Mouse (Mus musculus) mouse embryonic stem cell (cell line): ENCODE results near the gene Abhd4.

Source experiments
- in situ Hi-C, 2 experiments: fragments of 300-500 bp; cut with MboI; formaldehyde crosslinking; loops; 1 replicate in 1 of 2; 3 replicates in 1 of 2; pipeline ENCODE4 v1.14.3; 2019 to 2020; ENCODE audit warnings: low sequenced_read_pairs in 2 of 2, low pct_unique_long_range_greater_than_20kb in 1 of 2, mixed read lengths in 1 of 2; ENCODE audit not compliant: unreplicated experiment in 1 of 2

Abhd4 gene

DNA sequence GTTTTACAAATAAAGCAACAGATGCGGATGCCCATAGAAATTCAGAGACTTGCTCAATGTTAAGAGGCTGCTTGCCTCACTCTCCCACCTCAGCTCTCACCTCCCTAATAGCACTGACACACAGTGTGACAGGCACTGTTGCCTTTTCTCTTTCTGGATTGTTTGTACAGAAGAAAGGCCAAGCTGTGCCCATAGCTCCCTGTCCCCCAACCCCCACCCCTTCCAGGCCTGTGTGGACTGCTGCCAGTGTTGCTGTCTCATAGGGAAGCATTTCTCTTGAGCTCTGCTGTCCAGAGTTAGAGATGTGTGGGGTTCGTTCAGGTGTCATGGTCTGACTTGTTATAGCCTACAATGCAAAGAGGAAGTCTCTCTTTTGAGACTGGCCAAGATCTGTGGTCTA, 6.2 kb downstream of the Abhd4 start:
- in situ Hi-C loops, result loop anchor here in 1 of 2 experiments (10.0 kb wide), 1 partner anchor 65 kb away; no protein-coding TSS in a partner anchor

GRCm38 (mm10) chr14:54261386-54261785, 7.4 kb downstream of the Abhd4 start:
- in situ Hi-C loops, result loop anchor here in 1 of 2 experiments (10.0 kb wide), 1 partner anchor 63 kb away; no protein-coding TSS in a partner anchor

DNA sequence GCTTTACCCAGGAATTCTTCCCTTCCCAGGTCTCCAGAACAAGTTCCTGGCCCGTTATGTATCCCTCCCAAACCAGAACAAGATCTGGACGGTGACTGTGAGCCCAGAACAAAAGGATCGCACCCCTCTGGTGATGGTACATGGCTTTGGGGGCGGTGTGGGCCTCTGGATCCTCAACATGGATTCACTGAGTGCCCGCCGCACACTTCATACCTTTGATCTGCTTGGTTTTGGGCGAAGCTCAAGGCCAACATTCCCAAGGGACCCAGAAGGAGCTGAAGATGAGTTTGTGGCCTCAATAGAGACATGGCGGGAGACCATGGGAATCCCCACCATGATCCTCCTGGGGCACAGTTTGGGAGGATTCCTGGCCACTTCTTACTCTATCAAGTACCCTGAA, 8.6 kb downstream of the Abhd4 start:
- in situ Hi-C loops, result loop anchor here in 1 of 2 experiments (10.0 kb wide), 1 partner anchor 62 kb away; no protein-coding TSS in a partner anchor

DNA sequence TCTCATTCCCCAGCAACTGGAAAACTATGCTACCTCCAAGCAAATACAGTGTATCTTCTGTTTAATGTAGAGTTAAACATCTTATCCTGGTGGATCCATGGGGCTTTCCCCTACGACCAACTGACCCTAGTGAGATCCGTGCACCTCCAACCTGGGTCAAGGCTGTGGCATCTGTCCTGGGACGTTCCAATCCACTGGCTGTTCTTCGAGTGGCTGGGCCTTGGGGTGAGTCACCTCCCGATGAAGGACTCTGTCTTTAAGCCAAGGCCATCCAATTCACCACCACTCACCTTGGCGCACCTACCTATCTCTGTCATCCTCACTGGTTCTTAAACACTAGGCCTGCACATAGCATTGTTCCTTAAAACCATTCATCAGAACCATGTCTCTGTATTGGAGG, 9.1 kb downstream of the Abhd4 start:
- in situ Hi-C loops, result loop anchor here in 1 of 2 experiments (10.0 kb wide), 1 partner anchor 62 kb away; no protein-coding TSS in a partner anchor

GRCm38 (mm10) chr14:54264231-54264630, 10.2 kb downstream of the Abhd4 start:
- in situ Hi-C loops, result loop anchor here in 1 of 2 experiments (10.0 kb wide), 1 partner anchor 61 kb away; no protein-coding TSS in a partner anchor

- in situ Hi-C loops, result loop anchor here in 1 of 2 experiments (10.0 kb wide), 1 partner anchor 60 kb away; no protein-coding TSS in a partner anchor
Measured at GRCm38 (mm10) chr14:54265093-54265492, 11.1 kb downstream of the Abhd4 start.

DNA sequence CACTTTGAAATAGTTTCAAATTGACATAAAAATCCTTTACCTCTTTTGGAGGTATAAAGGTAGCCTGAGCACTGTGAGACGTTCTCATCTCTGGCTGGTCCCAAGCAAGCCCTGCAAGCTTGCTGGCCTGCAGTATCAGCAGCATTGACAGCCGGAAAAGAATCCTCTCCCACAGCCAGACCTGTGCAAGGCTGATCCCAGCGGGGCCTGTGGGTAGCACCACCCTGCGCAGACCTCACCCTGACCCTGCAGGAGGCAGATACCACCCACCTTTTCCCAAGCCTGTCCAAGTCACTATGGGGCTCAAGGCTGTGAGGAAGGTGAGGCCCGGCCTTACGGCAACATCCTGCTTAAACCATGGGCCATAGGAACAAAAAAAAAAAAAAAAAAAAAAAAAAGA, 12.0 kb downstream of the Abhd4 start:
- in situ Hi-C loops, result loop anchor here in 1 of 2 experiments (10.0 kb wide), 1 partner anchor 59 kb away; no protein-coding TSS in a partner anchor

- in situ Hi-C loops, result loop anchor here in 1 of 2 experiments (10.0 kb wide), 1 partner anchor 57 kb away; no protein-coding TSS in a partner anchor
Measured at GRCm38 (mm10) chr14:54267966-54268365, 14.0 kb downstream of the Abhd4 start.

DNA sequence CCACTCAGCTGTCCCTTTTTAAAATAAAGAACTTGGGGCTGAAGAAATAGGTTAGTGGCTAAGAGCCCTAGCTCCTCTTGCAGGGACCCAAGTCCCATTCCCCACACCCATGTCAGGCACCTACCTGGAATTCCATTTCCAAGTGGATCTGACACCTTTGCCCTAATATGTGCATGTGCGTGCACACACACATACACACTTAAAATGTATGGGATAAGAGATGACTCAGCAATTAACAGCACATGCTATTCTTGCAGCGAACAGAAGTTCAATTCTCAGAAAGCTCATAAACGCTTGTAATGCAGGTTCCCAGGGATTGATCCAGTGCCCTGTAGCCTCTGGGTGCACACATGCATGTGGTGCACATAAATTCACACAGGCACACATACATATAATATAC, 15.6 kb downstream of the Abhd4 start:
- in situ Hi-C loops, result loop anchor here in 1 of 2 experiments (10.0 kb wide), 1 partner anchor 55 kb away; no protein-coding TSS in a partner anchor

GRCm38 (mm10) chr14:54270413-54270812, 16.4 kb downstream of the Abhd4 start:
- in situ Hi-C loops, result no loop called here

DNA sequence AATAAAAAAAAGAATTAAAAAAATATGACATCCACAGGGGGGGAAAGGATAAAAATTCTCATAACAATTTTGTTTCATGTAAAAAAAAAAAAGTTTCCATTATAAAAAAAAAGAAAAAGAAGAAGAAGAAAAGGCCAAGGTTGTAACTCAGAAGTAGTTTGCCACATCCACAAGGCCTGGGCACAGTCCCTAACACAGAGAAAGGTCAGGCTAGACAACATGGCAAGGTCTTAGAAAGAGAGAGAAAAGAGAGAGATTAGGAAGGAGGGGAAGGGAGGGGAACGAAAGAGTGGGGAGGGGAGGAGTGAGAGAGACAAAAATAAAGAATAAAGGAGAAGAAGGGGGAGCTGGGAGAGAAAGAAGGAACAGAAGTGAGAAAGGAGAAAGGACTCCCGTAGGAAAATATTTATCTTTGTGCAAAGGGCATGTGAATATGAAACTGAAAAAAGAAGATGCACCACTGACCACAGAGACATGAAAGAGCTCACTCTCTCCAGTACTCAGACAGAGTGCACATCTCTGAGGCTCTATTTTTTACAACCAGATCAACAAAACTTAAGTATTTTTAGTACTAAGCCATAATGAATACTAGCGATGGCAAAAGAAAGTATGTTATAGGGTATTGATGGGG, 18.1 kb downstream of the Abhd4 start:
- in situ Hi-C loops, result no loop called here

DNA sequence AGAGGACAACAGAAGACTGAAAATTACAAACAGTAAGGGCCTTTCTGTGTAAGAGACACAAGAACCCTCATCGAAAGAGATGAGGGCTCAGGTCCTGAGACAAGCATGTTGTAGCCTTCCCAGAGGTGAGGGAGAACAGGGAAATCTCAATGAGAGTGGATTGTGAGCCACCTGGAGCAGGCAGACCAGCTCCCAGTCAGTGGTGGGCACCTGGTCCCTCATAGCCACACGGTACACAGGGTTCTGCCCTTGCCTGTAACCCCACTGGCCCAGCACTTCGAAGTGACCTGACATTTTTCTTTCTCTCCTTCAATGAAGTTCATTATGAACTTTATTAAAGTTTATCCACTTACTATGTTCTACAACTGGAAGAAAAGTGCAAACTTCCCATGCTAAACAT, 18.7 kb downstream of the Abhd4 start:
- in situ Hi-C loops, result no loop called here

DNA sequence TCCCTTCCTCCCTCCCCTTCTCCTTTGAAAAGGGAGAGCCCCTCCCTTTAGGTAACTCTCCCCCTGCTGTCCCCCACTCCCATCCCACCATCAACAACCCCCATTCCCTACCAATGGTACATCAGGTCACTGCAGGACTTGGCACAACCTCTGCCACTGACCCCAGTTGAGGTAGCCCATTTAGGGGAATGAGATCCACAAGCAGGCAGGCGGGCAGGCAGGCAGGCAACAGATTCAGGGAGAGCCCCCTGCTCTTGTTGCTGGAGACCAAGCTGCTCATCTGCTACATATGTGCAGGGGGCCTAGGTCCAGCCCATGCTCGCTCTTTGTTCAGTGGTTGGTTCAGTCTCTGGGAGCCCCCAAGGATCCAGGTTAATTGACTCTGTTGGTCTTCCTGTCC, 22.5 kb downstream of the Abhd4 start:
- in situ Hi-C loops, result no loop called here

DNA sequence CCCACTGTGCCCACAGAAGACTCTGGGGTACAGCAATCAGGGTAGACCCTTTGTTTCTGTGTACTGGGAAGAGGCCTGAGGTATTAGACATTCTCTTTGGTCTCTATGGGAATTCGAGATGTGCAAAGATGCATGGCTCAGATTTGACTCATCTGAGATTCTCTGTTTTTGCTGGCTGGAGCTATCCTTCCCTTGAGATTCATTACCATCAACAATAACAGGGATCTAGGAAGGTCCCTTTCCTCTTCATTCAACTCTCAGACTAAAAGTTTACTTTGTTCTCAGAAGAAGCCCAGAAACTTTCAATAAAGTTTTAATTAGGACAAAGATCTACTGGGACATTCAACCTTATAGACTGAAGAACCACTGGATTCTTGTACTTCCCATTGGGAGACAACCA, 30.9 kb downstream of the Abhd4 start, which contains the start of gene Olfr49:
Olfr49 (minus strand) TSS at position 101 of the 400 bp plus-strand sequence.
- in situ Hi-C loops, result no loop called here

- in situ Hi-C loops, result no loop called here
Measured at GRCm38 (mm10) chr14:54300136-54300535, 46.1 kb downstream of the Abhd4 start.

- in situ Hi-C loops, result no loop called here
Measured at GRCm38 (mm10) chr14:54300676-54301075, 46.7 kb downstream of the Abhd4 start.

DNA sequence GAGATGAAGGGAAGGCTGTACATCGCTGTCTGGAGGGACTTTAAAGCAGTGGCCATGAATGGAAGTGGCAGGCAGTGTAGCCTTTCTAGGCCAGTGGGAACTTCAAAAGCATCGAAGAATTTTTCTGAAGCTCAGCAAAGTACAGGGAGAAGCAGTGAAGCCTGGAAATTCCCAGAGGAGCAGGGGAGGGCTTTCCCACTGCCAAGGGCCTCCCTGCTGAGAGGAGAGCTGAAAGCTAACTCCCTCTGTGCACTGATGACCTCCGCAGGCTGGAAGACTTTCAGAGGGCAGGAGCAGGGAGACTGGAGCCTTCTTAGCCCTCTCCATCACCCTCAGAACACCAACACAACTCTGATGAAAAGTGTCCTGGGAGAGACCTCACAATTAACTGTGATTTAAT, 57.8 kb downstream of the Abhd4 start:
- in situ Hi-C loops, result no loop called here
